Mouse (Mus musculus): ENCODE data around the gene Mmp2.

- TF ChIP-seq CTCF (IDR thresholded peaks at IDR 0.05; ENCODE audit: borderline replicate concordance, insufficient read depth, low read depth, low read length), result no peak
- no peak for TF ChIP-seq POLR2A (IDR thresholded peaks at IDR 0.05; ENCODE audit: borderline replicate concordance, insufficient read depth, low read length)
Observed at GRCm38 (mm10) chr8:92849261-92849660, 22.2 kb downstream of the Mmp2 start.

All from cerebellum, adult 2 months (tissue).